Mouse (Mus musculus) cerebellum, adult 2 months (tissue): ENCODE measurements around the gene Epha4. TPM values are rescaled to one million over a fixed set of nuclear protein-coding genes. Genes with fewer than 3 reads are reported as not detected.
A peak's percentile ranks its signal among the peaks of the same experiment; 100 is the strongest.

Source experiments
- DNase-seq, 2 experiments: peaks; one replicate each; pipeline ENCODE4 v3.0.0; 2021
- H3K27ac ChIP-seq: fragments of 200-500 bp; 2 replicates; pipeline ENCODE4 v1.5.1; 2012; ENCODE audit warnings: low read length, control low read depth, inconsistent platforms; ENCODE audit not compliant: insufficient read depth
- H3K27me3 ChIP-seq: fragments of 200-500 bp; 2 replicates; pipeline ENCODE4 v1.6.1; 2012; ENCODE audit warnings: inconsistent platforms, mild to moderate bottlenecking, low read length, moderate library complexity; ENCODE audit not compliant: control insufficient read depth, insufficient read depth
- H3K4me1 ChIP-seq: fragments of 200-500 bp; 2 replicates; pipeline ENCODE4 v1.6.1; 2011; ENCODE audit warnings: low read length; ENCODE audit not compliant: control insufficient read depth, insufficient read depth
- H3K4me3 ChIP-seq: fragments of 200-500 bp; replicated peaks from 2 replicates; pipeline ENCODE3; 2011; ENCODE audit warnings: mild to moderate bottlenecking, low read depth, low read length, control low read depth; ENCODE audit not compliant: insufficient read depth
- CTCF ChIP-seq: fragments of 200-500 bp; IDR thresholded peaks from 2 replicates; pipeline ENCODE4 v1.5.1; 2011; ENCODE audit warnings: low read depth, mild to moderate bottlenecking, control low read depth, low read length, moderate library complexity, borderline replicate concordance; ENCODE audit not compliant: insufficient read depth
- POLR2A ChIP-seq: fragments of 200-500 bp; IDR thresholded peaks from 2 replicates; pipeline ENCODE4 v1.6.1; 2011; ENCODE audit warnings: low read length, control low read depth, borderline replicate concordance; ENCODE audit not compliant: insufficient read depth
- WGBS: fragments of 180-500 bp; shearing (Covaris S2); methylation state at CpG from one replicate; pipeline ENCODE4 v1.1.7; 2018; 5-methylcytosine and 5-hydroxymethylcytosine counted together
- polyA plus RNA-seq: library from polyadenylated mRNA; depleted of rRNA; stranded (reverse); fragments of >200 nt; gene quantifications from 2 replicates; pipeline ENCODE4 v1.2.3, GENCODE M21; 2012

The Epha4 gene
- polyA plus RNA-seq, 1 experiment: 12.5 TPM

DNA sequence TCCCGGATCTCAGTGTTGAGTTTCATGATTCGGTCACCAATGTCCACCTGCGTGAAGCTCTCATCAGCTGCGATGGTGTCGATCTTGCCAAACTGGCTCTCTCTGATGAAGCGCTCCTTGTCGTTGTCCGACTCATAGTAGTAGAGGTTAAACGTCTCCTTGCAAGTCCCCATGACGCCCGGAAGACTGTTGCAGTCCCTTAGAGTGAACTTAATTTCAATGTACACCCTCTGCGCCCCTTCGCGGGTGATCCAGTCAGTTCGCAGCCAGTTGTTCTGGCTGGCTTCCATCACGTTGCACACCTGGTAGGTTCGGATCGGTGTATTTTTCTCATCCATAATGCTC lies 8.1 kb downstream of the Epha4 start:
- Histone ChIP-seq H3K27ac (no peak overlapping the region), H3K4me3 (no peak overlapping the region), H3K27me3 (peaks cover 2% of the 10 kb centered on the region; the same call in 1 of the 2 replicates), H3K4me1 (no peaks in the 10 kb centered on the region)
- no peak for TF ChIP-seq CTCF
- TF ChIP-seq POLR2A: no peak
- 74% methylated on average over 18 of the region's 18 CpGs for WGBS
- DNase-seq: no peak

GRCm38 (mm10) chr1:77506038-77506855 lies 8.6 kb downstream of the Epha4 start:
- peaks cover 2% of the 10 kb centered on the region; the same call in 1 of the 2 replicates for H3K27me3 ChIP-seq
- WGBS: 31% methylated on average over 21 of the region's 21 CpGs
- H3K27ac ChIP-seq: no peak overlapping the region
- peak in 1 of 2 experiments; percentile 26 for DNase-seq
- TF ChIP-seq POLR2A (no peak), CTCF (no peak)
- H3K4me3 ChIP-seq: no peak overlapping the region
- H3K4me1 ChIP-seq: no peaks in the 10 kb centered on the region

- H3K27me3 ChIP-seq: peaks cover 2% of the 10 kb centered on the region; the same call in 1 of the 2 replicates
- H3K27ac ChIP-seq: no peak overlapping the region
- H3K4me3 ChIP-seq: no peak overlapping the region
- no peaks in the 10 kb centered on the region for H3K4me1 ChIP-seq
- DNase-seq: no peak
- no peak for TF ChIP-seq POLR2A
- no peak for TF ChIP-seq CTCF
- WGBS: 93% methylated on average over 8 of the region's 8 CpGs
These were observed 9.6 kb downstream of the Epha4 start for GRCm38 (mm10) chr1:77505263-77505662.

- H3K27me3 ChIP-seq: peaks cover 2% of the 10 kb centered on the region; the same call in 1 of the 2 replicates
- TF ChIP-seq POLR2A (no peak), CTCF (no peak)
- no peak overlapping the region for H3K4me3 ChIP-seq
- no peaks in the 10 kb centered on the region for H3K4me1 ChIP-seq
- 86% methylated on average over 2 of the region's 2 CpGs for WGBS
- no peak overlapping the region for H3K27ac ChIP-seq
- DNase-seq: no peak
These were observed 10.1 kb downstream of the Epha4 start for GRCm38 (mm10) chr1:77504813-77505212.

DNA sequence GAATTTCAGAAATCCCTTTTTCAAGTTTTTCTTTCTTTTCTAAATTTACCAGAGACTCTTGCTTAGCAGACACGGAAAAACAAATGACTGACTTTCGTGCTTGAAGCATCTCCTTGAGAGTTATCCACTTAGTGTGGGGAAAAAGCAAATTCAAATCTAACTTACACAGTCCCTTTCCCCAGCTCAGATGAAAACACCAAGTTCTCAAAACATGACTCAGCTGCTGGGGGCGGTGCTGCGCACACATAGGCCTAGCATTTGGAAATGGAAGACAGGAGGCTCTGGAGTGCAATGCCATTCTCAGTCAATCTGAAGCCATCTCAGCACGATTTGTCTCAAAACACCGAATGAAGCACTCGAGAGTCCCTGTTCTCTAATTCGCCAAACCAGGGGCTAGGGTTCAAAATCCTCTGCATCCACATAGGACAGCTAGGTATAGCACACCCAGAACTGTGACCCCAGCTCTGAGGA lies 11.1 kb downstream of the Epha4 start:
- Histone ChIP-seq H3K27me3 (peaks cover 2% of the 10 kb centered on the region; the same call in 1 of the 2 replicates), H3K27ac (no peak overlapping the region), H3K4me3 (no peak overlapping the region), H3K4me1 (no peaks in the 10 kb centered on the region)
- DNase-seq: no peak
- WGBS: 95% methylated on average over 8 of the region's 8 CpGs
- TF ChIP-seq POLR2A (no peak), CTCF (no peak)

DNA sequence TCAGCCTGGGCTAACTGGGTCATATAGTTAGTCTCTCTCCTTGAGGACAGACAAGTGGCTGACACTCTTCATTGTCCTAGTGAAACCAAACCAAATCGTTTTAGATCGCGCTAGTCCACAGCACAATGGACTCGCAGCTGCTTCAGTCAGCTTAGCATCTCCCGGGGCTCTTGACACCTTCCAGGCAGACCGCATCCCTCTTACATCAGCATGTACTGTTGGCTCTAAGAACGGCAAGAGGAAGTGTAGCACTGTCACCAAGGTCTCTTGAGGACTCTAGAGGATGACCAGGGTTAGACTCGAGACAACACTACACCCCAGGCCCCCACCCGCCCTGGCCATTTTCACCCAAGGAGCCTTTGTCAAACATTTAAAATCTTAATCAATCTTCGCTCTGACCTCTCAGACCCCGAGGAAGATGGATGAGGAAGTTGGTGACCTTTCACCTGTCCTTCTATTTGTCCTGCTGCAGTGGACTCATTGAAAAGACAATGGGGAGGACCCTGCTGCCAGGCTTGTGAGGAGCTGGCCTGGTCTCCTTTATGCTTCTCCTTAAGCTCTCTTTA lies 12.3 kb downstream of the Epha4 start:
- Histone ChIP-seq H3K4me1 (no peaks in the 10 kb centered on the region), H3K27ac (no peak overlapping the region), H3K27me3 (peaks cover 2% of the 10 kb centered on the region; the same call in 1 of the 2 replicates), H3K4me3 (no peak overlapping the region)
- no peak for DNase-seq
- WGBS: 63% methylated on average over 11 of the region's 11 CpGs
- TF ChIP-seq CTCF (no peak), POLR2A (no peak)

DNA sequence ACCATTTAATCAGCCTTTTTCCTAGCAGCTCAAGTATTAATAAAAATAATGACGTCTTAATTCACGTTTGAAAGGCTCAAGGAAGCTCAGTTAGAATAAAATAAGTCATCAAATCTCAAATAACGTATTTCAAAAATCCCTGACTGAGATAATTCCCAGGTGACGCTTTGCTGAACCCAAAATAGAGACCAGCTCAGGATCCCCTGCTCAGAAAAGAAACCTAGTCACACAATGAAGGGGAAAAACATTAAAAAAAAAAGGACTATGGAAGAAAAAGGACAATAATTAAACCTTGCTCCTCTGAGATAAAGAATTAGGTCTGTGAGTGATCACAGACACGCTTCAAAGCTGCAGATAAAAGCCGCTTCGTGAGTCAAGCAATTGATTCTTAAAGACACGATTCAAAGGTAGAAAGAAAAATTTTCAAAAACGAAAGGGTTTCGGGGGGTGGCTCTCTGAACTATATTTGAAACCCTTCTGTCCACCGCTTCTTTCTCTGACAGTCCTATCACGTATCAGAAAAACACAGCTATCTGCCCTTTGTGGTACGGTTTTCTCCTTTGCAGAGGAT lies 13.4 kb downstream of the Epha4 start:
- Histone ChIP-seq H3K27ac (no peak overlapping the region), H3K27me3 (peaks cover 2% of the 10 kb centered on the region; the same call in 1 of the 2 replicates), H3K4me3 (no peak overlapping the region), H3K4me1 (no peaks in the 10 kb centered on the region)
- 91% methylated on average over 13 of the region's 13 CpGs for WGBS
- DNase-seq: no peak
- TF ChIP-seq POLR2A: no peak
- no peak for TF ChIP-seq CTCF
